Mouse (Mus musculus) B cell, adult 2 months (primary cell): ENCODE data around the gene Serpine2.

Experiments
- DNase-seq, 2 experiments: peaks; one replicate each; pipeline ENCODE4 v3.0.0; 2022

Gene Serpine2

GRCm38 (mm10) chr1:79756417-79756816 is 104.6 kb downstream of the Serpine2 start:
- DNase-seq = no peak

GRCm38 (mm10) chr1:79755376-79755775 is 105.6 kb downstream of the Serpine2 start:
- DNase-seq = no peak

GRCm38 (mm10) chr1:79754936-79755335 is 106.0 kb downstream of the Serpine2 start:
- no peak for DNase-seq

GRCm38 (mm10) chr1:79753456-79753855 is 107.5 kb downstream of the Serpine2 start:
- DNase-seq = no peak

- no peak for DNase-seq
These were observed 108.2 kb downstream of the Serpine2 start for GRCm38 (mm10) chr1:79752714-79753340.

- peak; percentile 42 to 48 for DNase-seq
These were observed 108.8 kb downstream of the Serpine2 start for GRCm38 (mm10) chr1:79752015-79752695.

- DNase-seq = no peak
These were observed 109.8 kb downstream of the Serpine2 start for GRCm38 (mm10) chr1:79751186-79751585.

- DNase-seq = no peak
These were observed 114.9 kb downstream of the Serpine2 start for GRCm38 (mm10) chr1:79746056-79746455.
